Mouse (Mus musculus): Measurements from ENCODE around the gene Bves. TPM values are rescaled to one million over a fixed set of nuclear protein-coding genes. Genes with fewer than 3 reads are reported as not detected.

Gene Bves
- polyA plus RNA-seq, 1 experiment from 2014 or later, result 2.3 TPM

- 91% methylated on average over 3 of the region's 3 CpGs for WGBS
- no peak for DNase-seq (ENCODE audit: low spot score)
- Histone ChIP-seq H3K36me3 (replicated peaks) (peaks cover 4% of the 10 kb centered on the region; the same call in 1 of the 2 replicates), H3K27me3 (replicated peaks; ENCODE audit: low read depth, poor library complexity, severe bottlenecking) (no peaks in the 10 kb centered on the region), H3K4me3 (no peak overlapping the region), H3K9me3 (no peaks in the 10 kb centered on the region), H3K4me1 (no peaks in the 10 kb centered on the region; the same call in 1 of the 2 replicates), H3K27ac (replicated peaks) (no peak overlapping the region)
Measured at GRCm38 (mm10) chr10:45369639-45370038, 34.1 kb downstream of the Bves start.

DNA sequence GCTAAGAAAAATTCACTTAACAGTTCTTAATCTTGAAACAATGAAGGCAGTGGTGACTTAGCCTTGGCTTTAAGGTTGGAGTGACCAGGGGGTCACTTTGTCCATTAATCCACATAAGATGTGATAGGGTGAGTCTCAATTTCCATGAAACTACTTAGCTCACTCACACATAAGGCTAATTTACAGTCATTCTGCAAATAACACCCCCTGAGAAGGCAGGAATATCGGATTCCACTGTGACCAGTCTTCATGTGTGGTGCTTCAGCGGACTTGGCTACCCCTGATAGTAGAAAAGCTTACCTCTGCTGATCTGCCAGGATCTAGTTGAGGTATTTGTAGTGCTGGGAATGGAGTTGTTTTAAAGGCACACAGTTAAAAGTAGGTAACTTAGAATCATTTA, 35.0 kb downstream of the Bves start:
- no peaks in the 10 kb centered on the region for H3K27me3 ChIP-seq (replicated peaks; ENCODE audit: low read depth, poor library complexity, severe bottlenecking)
- H3K9me3 ChIP-seq, result no peaks in the 10 kb centered on the region
- no peaks in the 10 kb centered on the region; the same call in 1 of the 2 replicates for H3K4me1 ChIP-seq
- no peak for DNase-seq (ENCODE audit: low spot score)
- no peak overlapping the region for H3K27ac ChIP-seq (replicated peaks)
- no peak overlapping the region for H3K4me3 ChIP-seq
- peaks cover 4% of the 10 kb centered on the region; the same call in 1 of the 2 replicates for H3K36me3 ChIP-seq (replicated peaks)
- WGBS, result 77% methylated on average over 2 of the region's 2 CpGs

DNA sequence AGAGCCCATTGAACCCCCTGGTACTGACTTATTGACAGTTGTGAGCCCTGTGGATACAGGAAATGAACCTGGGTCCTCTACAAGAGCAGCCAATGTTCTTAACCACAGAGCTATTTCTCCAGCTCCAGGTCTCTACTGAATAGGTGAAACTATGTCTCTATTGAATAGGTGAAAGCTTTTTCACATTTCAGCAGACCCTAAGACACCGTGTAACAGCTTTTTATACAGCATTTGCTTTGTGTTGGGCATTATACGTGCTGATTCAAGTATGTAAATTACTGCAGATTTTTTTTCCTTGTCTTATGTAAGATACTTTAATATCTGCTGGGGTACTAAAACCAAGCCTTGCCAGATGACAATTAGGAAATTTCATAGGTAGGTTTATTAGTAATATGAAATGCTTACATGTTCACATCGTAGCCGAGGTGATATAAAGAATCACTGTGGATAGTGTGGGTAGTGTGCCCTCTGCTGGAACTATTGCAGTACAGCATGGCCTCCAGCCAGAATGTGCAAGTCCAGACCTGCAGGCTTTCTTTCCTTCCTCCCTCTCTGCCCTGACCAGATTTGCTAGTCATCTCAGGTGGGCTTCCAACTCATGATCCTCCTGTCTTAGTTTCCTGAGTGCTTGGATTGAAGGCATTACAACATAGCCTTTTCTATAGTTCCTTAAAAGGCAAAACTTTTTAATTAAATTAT, 37.6 kb downstream of the Bves start:
- H3K4me3 ChIP-seq, result no peak overlapping the region
- no peaks in the 10 kb centered on the region; the same call in 1 of the 2 replicates for H3K4me1 ChIP-seq
- DNase-seq (ENCODE audit: low spot score), result peak; percentile 67
- H3K27me3 ChIP-seq (replicated peaks; ENCODE audit: low read depth, poor library complexity, severe bottlenecking), result no peaks in the 10 kb centered on the region
- no peak overlapping the region for H3K27ac ChIP-seq (replicated peaks)
- peaks cover 7% of the 10 kb centered on the region for H3K36me3 ChIP-seq (replicated peaks)
- no peaks in the 10 kb centered on the region for H3K9me3 ChIP-seq
- WGBS, result 76% methylated on average over 4 of the region's 4 CpGs

- Histone ChIP-seq H3K36me3 (replicated peaks) (peaks cover 28% of the 10 kb centered on the region), H3K27me3 (replicated peaks; ENCODE audit: low read depth, poor library complexity, severe bottlenecking) (no peaks in the 10 kb centered on the region), H3K4me1 (peaks cover 5% of the 10 kb centered on the region; the same call in 1 of the 2 replicates), H3K27ac (replicated peaks) (no peak overlapping the region), H3K4me3 (no peak overlapping the region), H3K9me3 (no peaks in the 10 kb centered on the region)
- 92% methylated on average over 3 of the region's 3 CpGs for WGBS
- DNase-seq (ENCODE audit: low spot score), result no peak
Measured at GRCm38 (mm10) chr10:45378269-45378668, 42.7 kb downstream of the Bves start.

DNA sequence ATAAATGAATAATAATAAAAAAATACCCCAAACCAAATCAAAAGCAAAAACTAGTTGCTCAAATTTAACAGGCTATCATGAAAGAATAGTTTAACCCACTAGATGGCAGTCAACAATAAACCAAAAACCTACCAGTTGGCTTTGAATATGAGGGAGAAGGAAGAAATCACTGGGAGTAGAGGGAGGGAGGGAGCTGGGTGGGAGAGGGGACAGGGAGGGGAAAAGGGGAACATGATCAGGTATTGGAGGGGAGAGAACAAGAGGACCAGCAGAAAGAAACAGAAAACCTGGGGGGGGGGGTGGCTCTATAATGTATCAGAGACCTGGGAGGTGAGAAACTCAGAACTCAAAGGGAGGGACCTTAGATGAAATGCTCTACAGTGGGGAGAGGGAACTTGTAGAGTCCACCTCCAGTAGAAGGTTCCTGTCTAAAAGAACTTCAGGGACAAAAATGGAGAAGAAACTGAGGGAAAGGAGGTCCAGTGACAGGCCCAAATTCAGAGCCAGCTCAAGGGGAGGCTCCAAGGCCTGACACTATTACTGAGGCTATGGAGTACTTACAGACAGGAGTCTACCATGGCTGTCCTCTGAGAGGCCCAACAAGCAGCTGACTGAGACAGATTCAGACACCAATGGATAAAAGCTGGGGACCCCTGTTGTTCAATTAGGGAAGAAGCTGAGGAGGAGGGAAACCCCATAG, 46.5 kb downstream of the Bves start:
- H3K9me3 ChIP-seq, result no peaks in the 10 kb centered on the region
- H3K4me3 ChIP-seq, result no peak overlapping the region
- peaks cover 22% of the 10 kb centered on the region for H3K36me3 ChIP-seq (replicated peaks)
- H3K27me3 ChIP-seq (replicated peaks; ENCODE audit: low read depth, poor library complexity, severe bottlenecking), result no peaks in the 10 kb centered on the region
- H3K4me1 ChIP-seq, result peaks cover 5% of the 10 kb centered on the region; the same call in 1 of the 2 replicates
- H3K27ac ChIP-seq (replicated peaks), result no peak overlapping the region
- DNase-seq (ENCODE audit: low spot score), result no peak

DNA sequence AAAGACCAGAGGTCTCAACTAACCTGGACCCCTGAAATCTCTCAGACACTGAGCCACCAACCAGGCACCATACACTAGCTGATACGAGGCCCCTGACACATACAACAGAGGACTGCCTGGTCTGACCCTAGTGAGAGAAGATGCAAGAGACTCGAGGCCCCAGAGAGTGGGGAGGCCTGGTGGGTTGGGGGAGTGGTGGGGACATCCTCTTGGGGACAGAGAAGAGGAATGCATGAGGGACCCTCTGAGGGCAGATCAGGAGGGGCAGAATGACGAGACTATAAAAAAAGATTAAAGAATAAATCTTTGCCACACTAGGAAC, 47.0 kb downstream of the Bves start:
- Histone ChIP-seq H3K4me1 (peaks cover 5% of the 10 kb centered on the region; the same call in 1 of the 2 replicates), H3K27ac (replicated peaks) (no peak overlapping the region), H3K9me3 (no peaks in the 10 kb centered on the region), H3K4me3 (no peak overlapping the region), H3K27me3 (replicated peaks; ENCODE audit: low read depth, poor library complexity, severe bottlenecking) (no peaks in the 10 kb centered on the region), H3K36me3 (replicated peaks) (peaks cover 22% of the 10 kb centered on the region)
- no peak for DNase-seq (ENCODE audit: low spot score)
- 64% methylated on average over 3 of the region's 3 CpGs for WGBS

DNA sequence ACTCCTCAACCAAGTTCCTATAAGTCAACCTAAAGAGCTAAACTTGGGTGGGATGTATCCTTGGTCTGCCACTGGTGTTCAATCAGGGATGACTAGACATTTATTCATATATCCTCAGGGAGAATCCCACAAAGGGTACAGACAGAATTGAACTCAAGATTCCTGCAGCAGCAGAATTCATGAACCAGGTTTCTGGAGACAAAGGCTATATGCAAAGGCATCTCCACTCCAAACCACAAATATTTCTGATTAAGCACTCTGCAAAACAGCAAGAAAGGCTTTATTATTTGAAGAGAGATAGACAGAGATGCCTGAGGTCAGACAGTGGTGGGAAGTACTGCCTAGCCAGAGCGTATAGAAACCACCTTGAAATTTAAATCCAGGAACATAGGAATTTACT, 62.6 kb downstream of the Bves start:
- H3K27me3 ChIP-seq (replicated peaks; ENCODE audit: low read depth, poor library complexity, severe bottlenecking), result no peaks in the 10 kb centered on the region

DNA sequence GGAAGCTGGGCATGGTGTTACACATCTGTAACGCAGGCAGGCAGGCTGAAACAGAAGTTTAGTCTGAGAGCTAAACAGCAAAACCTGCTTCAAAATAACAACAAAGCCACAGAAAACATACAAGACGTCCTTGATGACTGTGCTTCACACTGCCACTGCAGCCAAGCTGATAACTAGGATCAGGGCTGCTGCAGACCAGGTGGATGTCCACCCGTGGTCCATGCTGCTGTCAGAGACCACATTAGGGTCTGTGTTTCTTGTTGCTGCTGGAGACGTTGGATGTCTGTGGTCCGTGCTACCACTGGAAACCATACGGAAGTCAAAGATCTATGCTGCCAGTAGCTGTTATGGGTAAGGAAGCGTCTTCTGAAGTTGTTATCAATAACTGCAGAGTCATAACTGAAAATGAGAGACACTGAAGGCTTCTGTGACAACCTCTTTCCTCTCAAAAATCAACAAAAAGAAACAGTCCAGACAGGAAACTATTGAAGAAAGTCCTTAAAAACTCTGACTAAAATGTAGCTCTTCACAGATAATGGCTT, 64.2 kb downstream of the Bves start:
- Histone ChIP-seq H3K4me1 (peaks cover 15% of the 10 kb centered on the region), H3K4me3 (no peak overlapping the region), H3K27me3 (replicated peaks; ENCODE audit: low read depth, poor library complexity, severe bottlenecking) (no peaks in the 10 kb centered on the region), H3K27ac (replicated peaks) (0 out of 2 replicates have a peak overlapping the region, but pooled peaks have one; percentile 24), H3K9me3 (no peaks in the 10 kb centered on the region), H3K36me3 (replicated peaks) (peaks cover 24% of the 10 kb centered on the region)
- DNase-seq (ENCODE audit: low spot score), result no peak
- WGBS, result 74% methylated on average over 7 of the region's 7 CpGs

More for the DNA sequence above, 62.6 kb downstream of the Bves start:
- Histone ChIP-seq H3K4me1 (peaks cover 11% of the 10 kb centered on the region), H3K4me3 (no peak overlapping the region), H3K27ac (replicated peaks) (no peak overlapping the region), H3K36me3 (replicated peaks) (peaks cover 24% of the 10 kb centered on the region), H3K9me3 (no peaks in the 10 kb centered on the region)
- no peak for DNase-seq (ENCODE audit: low spot score)
- 63% methylated on average over 1 of the region's 1 CpGs for WGBS

- H3K27me3 ChIP-seq (replicated peaks; ENCODE audit: low read depth, poor library complexity, severe bottlenecking), result no peaks in the 10 kb centered on the region
- WGBS, result 13% methylated on average over 10 of the region's 10 CpGs
- no peak overlapping the region for H3K4me3 ChIP-seq
- H3K27ac ChIP-seq (replicated peaks), result peak overlapping the region; percentile 61
- peaks cover 19% of the 10 kb centered on the region for H3K36me3 ChIP-seq (replicated peaks)
- DNase-seq (ENCODE audit: low spot score), result peak; percentile 49
- no peaks in the 10 kb centered on the region for H3K9me3 ChIP-seq
- H3K4me1 ChIP-seq, result peaks cover 37% of the 10 kb centered on the region
Measured at GRCm38 (mm10) chr10:45410624-45411341, 75.2 kb downstream of the Bves start.

GRCm38 (mm10) chr10:45411741-45412140, 76.2 kb downstream of the Bves start:
- Histone ChIP-seq H3K36me3 (replicated peaks) (peaks cover 29% of the 10 kb centered on the region), H3K27me3 (replicated peaks; ENCODE audit: low read depth, poor library complexity, severe bottlenecking) (no peaks in the 10 kb centered on the region), H3K4me3 (no peak overlapping the region), H3K9me3 (no peaks in the 10 kb centered on the region), H3K4me1 (peaks cover 36% of the 10 kb centered on the region), H3K27ac (replicated peaks) (no peak overlapping the region)
- DNase-seq (ENCODE audit: low spot score), result no peak
- WGBS, result 18% methylated on average over 2 of the region's 2 CpGs

DNA sequence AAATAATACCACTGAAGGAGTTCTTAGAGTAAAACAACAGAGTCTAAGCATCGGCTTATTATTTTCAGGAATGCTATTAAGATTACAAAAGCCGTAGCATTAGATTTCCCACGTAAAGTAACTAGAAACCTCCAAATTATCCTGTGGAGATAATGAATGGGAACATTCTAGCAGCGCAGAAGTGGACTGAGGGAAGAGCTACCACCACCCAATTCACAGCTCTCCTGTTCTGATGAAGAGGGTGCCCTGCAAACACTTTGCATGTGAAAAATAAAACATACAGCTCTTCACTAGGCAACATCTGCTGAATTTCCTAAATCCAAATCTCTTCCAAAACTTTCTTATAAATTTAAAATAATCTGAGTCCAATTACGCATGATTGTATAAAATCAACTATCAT, 76.6 kb downstream of the Bves start:
- Histone ChIP-seq H3K9me3 (no peaks in the 10 kb centered on the region), H3K36me3 (replicated peaks) (peaks cover 32% of the 10 kb centered on the region), H3K27me3 (replicated peaks; ENCODE audit: low read depth, poor library complexity, severe bottlenecking) (no peaks in the 10 kb centered on the region), H3K4me1 (peaks cover 36% of the 10 kb centered on the region), H3K27ac (replicated peaks) (no peak overlapping the region; the same call in 1 of the 2 replicates), H3K4me3 (no peak overlapping the region)
- DNase-seq (ENCODE audit: low spot score), result no peak
- 35% methylated on average over 5 of the region's 5 CpGs for WGBS
